Mouse (Mus musculus): ENCODE measurements around the gene Phgdh. TPM values are rescaled to one million over a fixed set of nuclear protein-coding genes. Genes with fewer than 3 reads are reported as not detected.
A peak's percentile ranks its signal among the peaks of the same experiment; 100 is the strongest.

The Phgdh gene
- polyA plus RNA-seq, 1 experiment from 2014 or later, result 494 TPM

GRCm38 (mm10) chr3:98378267-98378666 is 38.5 kb upstream of the Phgdh start:
- Histone ChIP-seq H3K4me3 (ENCODE audit: low read length) (no peak overlapping the region), H3K9ac (ENCODE audit: low read depth, low read length) (no peak overlapping the region), H3K4me1 (ENCODE audit: control insufficient read depth, insufficient read depth, low read length) (peaks cover 8% of the 10 kb centered on the region), H3K4me2 (replicated peaks; ENCODE audit: low read depth, low read length) (no peak overlapping the region), H3K36me3 (ENCODE audit: control insufficient read depth, insufficient read depth, low read length) (no peaks in the 10 kb centered on the region), H3K27me3 (ENCODE audit: control insufficient read depth, insufficient read depth, low read length) (no peaks in the 10 kb centered on the region), H3K9me3 (ENCODE audit: control insufficient read depth, low read length) (no peaks in the 10 kb centered on the region), H3K27ac (ENCODE audit: low read depth, low read length) (no peak overlapping the region)
- WGBS, result 85% methylated on average over 4 of the region's 4 CpGs
- no peak for ATAC-seq (ENCODE audit: low FRiP score, low TSS enrichment)

DNA sequence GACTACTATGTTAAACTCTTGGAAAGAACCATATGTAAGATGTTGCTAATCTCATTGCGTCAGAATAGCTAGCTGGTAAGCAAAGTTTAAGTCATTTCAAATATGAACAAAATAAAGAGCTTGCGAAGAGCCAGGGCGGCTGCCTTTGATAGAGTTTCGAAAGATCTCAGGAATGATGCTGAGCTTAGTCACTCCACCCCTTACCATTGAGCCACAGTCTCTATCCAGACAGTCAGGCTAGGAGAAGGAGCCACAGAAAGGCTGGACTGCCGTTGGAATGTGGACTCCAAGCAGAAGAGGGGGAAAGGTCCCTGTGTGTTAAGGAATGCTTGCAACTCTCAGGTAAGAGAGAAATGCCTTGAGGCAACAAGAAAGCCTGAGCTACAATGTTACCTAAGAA is 35.2 kb upstream of the Phgdh start:
- Histone ChIP-seq H3K36me3 (ENCODE audit: control insufficient read depth, insufficient read depth, low read length) (no peaks in the 10 kb centered on the region), H3K4me3 (ENCODE audit: low read length) (no peak overlapping the region), H3K9me3 (ENCODE audit: control insufficient read depth, low read length) (peaks cover 11% of the 10 kb centered on the region; the same call in 1 of the 2 replicates), H3K4me2 (replicated peaks; ENCODE audit: low read depth, low read length) (no peak overlapping the region), H3K27me3 (ENCODE audit: control insufficient read depth, insufficient read depth, low read length) (no peaks in the 10 kb centered on the region), H3K9ac (ENCODE audit: low read depth, low read length) (no peak overlapping the region), H3K27ac (ENCODE audit: low read depth, low read length) (no peak overlapping the region), H3K4me1 (ENCODE audit: control insufficient read depth, insufficient read depth, low read length) (peaks cover 3% of the 10 kb centered on the region; the same call in 1 of the 2 replicates)
- no peak for ATAC-seq (ENCODE audit: low FRiP score, low TSS enrichment)
- 90% methylated on average over 5 of the region's 5 CpGs for WGBS

DNA sequence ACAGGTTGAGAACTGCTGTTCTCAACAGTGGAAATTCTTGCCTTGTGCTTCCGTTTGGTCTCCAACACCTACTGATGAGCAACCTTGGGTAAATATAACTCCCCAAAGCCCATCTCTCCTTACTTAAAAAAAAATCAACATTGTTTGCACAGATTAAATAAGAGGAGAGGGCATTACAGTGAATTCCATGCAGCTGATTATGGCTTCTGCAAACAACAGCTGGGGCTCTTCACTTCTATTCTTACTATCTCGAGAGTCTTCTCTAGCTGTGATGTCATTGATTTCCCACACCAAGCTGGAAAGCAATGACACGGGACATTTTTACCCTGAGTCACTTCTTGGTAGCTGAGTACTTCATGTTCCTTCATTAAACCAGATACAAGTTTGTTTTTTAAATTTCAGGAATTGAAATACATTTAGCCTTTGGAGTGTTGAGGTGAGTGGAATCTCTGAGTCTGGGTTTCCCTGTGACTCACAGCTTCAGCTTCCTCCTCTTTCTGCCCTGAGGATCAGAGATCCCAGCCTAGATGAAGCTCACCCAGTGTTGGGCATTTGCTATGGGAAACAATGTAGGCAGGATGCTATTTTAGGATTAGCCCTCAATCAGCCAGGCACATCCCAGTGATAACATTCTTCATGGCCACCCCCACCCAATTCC is 34.4 kb upstream of the Phgdh start:
- H3K27ac ChIP-seq (ENCODE audit: low read depth, low read length), result no peak overlapping the region
- H3K9ac ChIP-seq (ENCODE audit: low read depth, low read length), result no peak overlapping the region
- no peak for ATAC-seq (ENCODE audit: low FRiP score, low TSS enrichment)
- 57% methylated on average over 3 of the region's 3 CpGs for WGBS
- H3K36me3 ChIP-seq (ENCODE audit: control insufficient read depth, insufficient read depth, low read length), result no peaks in the 10 kb centered on the region
- H3K4me3 ChIP-seq (ENCODE audit: low read length), result no peak overlapping the region
- H3K4me1 ChIP-seq (ENCODE audit: control insufficient read depth, insufficient read depth, low read length), result peaks cover 1% of the 10 kb centered on the region; the same call in 1 of the 2 replicates
- H3K27me3 ChIP-seq (ENCODE audit: control insufficient read depth, insufficient read depth, low read length), result no peaks in the 10 kb centered on the region
- no peak overlapping the region for H3K4me2 ChIP-seq (replicated peaks; ENCODE audit: low read depth, low read length)
- peaks cover 11% of the 10 kb centered on the region; the same call in 1 of the 2 replicates for H3K9me3 ChIP-seq (ENCODE audit: control insufficient read depth, low read length)

DNA sequence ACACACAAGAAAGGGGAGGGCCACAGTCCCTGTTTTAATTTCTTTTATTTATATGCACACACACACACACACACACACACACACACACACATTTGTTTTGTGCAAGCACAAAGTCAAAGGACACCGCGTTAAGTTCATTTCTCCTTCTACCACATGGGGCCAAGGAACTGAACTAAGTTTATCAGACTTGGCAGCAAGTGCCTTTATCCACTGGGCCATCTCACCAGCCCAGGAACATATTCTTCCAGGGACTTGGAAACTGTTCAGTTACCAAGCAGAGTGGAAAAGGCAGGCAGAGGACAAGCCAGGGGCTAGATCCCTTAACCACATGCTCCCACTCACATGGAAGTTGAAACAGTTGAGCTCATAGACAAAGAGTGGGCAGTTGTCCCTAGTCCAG is 29.0 kb upstream of the Phgdh start:
- Histone ChIP-seq H3K9me3 (ENCODE audit: control insufficient read depth, low read length) (peaks cover 11% of the 10 kb centered on the region; the same call in 1 of the 2 replicates), H3K4me1 (ENCODE audit: control insufficient read depth, insufficient read depth, low read length) (no peaks in the 10 kb centered on the region), H3K9ac (ENCODE audit: low read depth, low read length) (no peak overlapping the region), H3K4me3 (ENCODE audit: low read length) (no peak overlapping the region), H3K27me3 (ENCODE audit: control insufficient read depth, insufficient read depth, low read length) (no peaks in the 10 kb centered on the region), H3K4me2 (replicated peaks; ENCODE audit: low read depth, low read length) (no peak overlapping the region), H3K36me3 (ENCODE audit: control insufficient read depth, insufficient read depth, low read length) (no peaks in the 10 kb centered on the region), H3K27ac (ENCODE audit: low read depth, low read length) (no peak overlapping the region)
- WGBS, result 95% methylated on average over 2 of the region's 2 CpGs
- ATAC-seq (ENCODE audit: low FRiP score, low TSS enrichment), result no peak

DNA sequence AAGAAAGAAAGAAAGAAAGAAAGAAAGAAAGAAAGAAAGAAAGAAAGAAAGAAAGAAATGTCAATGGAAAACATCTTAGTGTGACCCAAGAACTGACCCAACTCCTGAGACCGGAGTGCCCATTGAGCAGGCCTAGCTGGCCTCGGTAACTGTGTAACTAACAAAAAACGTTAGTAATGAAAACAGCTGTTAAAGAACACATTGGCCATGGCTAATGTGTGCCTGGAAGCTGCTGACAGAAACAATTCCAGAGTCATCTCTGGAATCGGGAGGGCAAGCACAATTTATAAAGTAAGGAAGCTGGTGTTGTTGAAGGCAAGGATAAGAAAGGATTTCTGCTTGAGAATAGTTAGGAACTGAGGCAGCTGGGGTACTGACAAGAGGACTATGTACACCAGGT is 28.5 kb upstream of the Phgdh start:
- no peaks in the 10 kb centered on the region for H3K36me3 ChIP-seq (ENCODE audit: control insufficient read depth, insufficient read depth, low read length)
- no peak for ATAC-seq (ENCODE audit: low FRiP score, low TSS enrichment)
- no peak overlapping the region for H3K4me3 ChIP-seq (ENCODE audit: low read length)
- no peaks in the 10 kb centered on the region for H3K27me3 ChIP-seq (ENCODE audit: control insufficient read depth, insufficient read depth, low read length)
- no peaks in the 10 kb centered on the region for H3K4me1 ChIP-seq (ENCODE audit: control insufficient read depth, insufficient read depth, low read length)
- H3K9me3 ChIP-seq (ENCODE audit: control insufficient read depth, low read length), result peaks cover 11% of the 10 kb centered on the region; the same call in 1 of the 2 replicates
- H3K9ac ChIP-seq (ENCODE audit: low read depth, low read length), result no peak overlapping the region
- no peak overlapping the region for H3K27ac ChIP-seq (ENCODE audit: low read depth, low read length)
- no peak overlapping the region for H3K4me2 ChIP-seq (replicated peaks; ENCODE audit: low read depth, low read length)
- WGBS, result 63% methylated on average over 4 of the region's 4 CpGs

DNA sequence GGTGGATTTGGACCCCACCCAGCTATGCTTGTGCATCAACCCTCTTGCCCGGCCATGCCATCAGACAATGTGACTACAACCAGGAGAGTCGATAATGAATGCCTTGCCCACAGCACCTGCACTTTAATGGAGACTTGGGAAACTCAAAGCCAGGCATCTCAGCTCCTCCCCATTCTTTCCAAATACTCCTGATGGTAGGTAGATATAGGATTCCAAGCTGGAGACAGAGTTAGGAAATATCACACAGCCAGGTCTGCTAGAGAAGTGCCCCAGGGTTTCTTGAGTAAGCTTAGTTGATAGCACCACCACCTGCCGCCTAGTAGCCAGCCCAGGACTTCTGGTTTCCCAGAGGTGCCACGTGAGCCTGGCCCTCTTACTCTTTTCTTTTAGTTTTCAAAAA is 27.0 kb upstream of the Phgdh start:
- no peak overlapping the region for H3K4me2 ChIP-seq (replicated peaks; ENCODE audit: low read depth, low read length)
- no peaks in the 10 kb centered on the region for H3K36me3 ChIP-seq (ENCODE audit: control insufficient read depth, insufficient read depth, low read length)
- H3K9ac ChIP-seq (ENCODE audit: low read depth, low read length), result no peak overlapping the region
- peaks cover 7% of the 10 kb centered on the region; the same call in 1 of the 2 replicates for H3K9me3 ChIP-seq (ENCODE audit: control insufficient read depth, low read length)
- H3K27me3 ChIP-seq (ENCODE audit: control insufficient read depth, insufficient read depth, low read length), result no peaks in the 10 kb centered on the region
- WGBS, result 78% methylated on average over 4 of the region's 4 CpGs
- H3K4me3 ChIP-seq (ENCODE audit: low read length), result no peak overlapping the region
- H3K4me1 ChIP-seq (ENCODE audit: control insufficient read depth, insufficient read depth, low read length), result no peaks in the 10 kb centered on the region
- ATAC-seq (ENCODE audit: low FRiP score, low TSS enrichment), result no peak
- no peak overlapping the region for H3K27ac ChIP-seq (ENCODE audit: low read depth, low read length)

DNA sequence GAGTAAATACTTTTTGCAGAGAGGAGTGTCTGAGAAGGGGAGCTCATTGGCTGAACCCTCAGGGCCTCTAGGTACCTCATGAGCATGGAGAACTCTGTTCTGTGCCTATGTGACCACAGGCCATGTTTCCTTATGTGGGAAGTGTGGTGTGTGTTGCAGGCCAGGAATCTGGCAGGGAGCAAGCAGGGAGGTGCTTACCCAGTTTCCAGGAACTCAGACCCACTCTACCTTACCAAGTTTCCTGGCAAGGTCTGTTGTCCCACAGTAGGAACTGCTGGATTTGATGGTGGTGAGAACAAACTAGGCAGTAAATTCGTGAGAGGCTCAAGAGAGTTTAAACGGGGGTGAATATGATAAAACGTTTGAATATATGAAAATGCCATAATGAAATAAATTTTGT is 26.3 kb upstream of the Phgdh start:
- no peaks in the 10 kb centered on the region for H3K4me1 ChIP-seq (ENCODE audit: control insufficient read depth, insufficient read depth, low read length)
- H3K4me3 ChIP-seq (ENCODE audit: low read length), result no peak overlapping the region
- 84% methylated on average over 3 of the region's 3 CpGs for WGBS
- H3K9me3 ChIP-seq (ENCODE audit: control insufficient read depth, low read length), result peaks cover under 1% of the 10 kb centered on the region; the same call in 1 of the 2 replicates
- H3K27me3 ChIP-seq (ENCODE audit: control insufficient read depth, insufficient read depth, low read length), result no peaks in the 10 kb centered on the region
- no peak overlapping the region for H3K9ac ChIP-seq (ENCODE audit: low read depth, low read length)
- no peak overlapping the region for H3K27ac ChIP-seq (ENCODE audit: low read depth, low read length)
- no peaks in the 10 kb centered on the region for H3K36me3 ChIP-seq (ENCODE audit: control insufficient read depth, insufficient read depth, low read length)
- H3K4me2 ChIP-seq (replicated peaks; ENCODE audit: low read depth, low read length), result no peak overlapping the region
- no peak for ATAC-seq (ENCODE audit: low FRiP score, low TSS enrichment)

- no peak overlapping the region for H3K4me3 ChIP-seq (ENCODE audit: low read length)
- no peak overlapping the region for H3K9ac ChIP-seq (ENCODE audit: low read depth, low read length)
- H3K36me3 ChIP-seq (ENCODE audit: control insufficient read depth, insufficient read depth, low read length), result no peaks in the 10 kb centered on the region
- H3K4me1 ChIP-seq (ENCODE audit: control insufficient read depth, insufficient read depth, low read length), result no peaks in the 10 kb centered on the region
- no peak overlapping the region for H3K27ac ChIP-seq (ENCODE audit: low read depth, low read length)
- ATAC-seq (ENCODE audit: low FRiP score, low TSS enrichment), result no peak; the same call in 1 of the 2 replicates
- 23% methylated on average over 2 of the region's 2 CpGs for WGBS
- no peak overlapping the region for H3K4me2 ChIP-seq (replicated peaks; ENCODE audit: low read depth, low read length)
- H3K9me3 ChIP-seq (ENCODE audit: control insufficient read depth, low read length), result no peaks in the 10 kb centered on the region
- no peaks in the 10 kb centered on the region for H3K27me3 ChIP-seq (ENCODE audit: control insufficient read depth, insufficient read depth, low read length)
These were observed 23.0 kb upstream of the Phgdh start for GRCm38 (mm10) chr3:98362753-98363152.

DNA sequence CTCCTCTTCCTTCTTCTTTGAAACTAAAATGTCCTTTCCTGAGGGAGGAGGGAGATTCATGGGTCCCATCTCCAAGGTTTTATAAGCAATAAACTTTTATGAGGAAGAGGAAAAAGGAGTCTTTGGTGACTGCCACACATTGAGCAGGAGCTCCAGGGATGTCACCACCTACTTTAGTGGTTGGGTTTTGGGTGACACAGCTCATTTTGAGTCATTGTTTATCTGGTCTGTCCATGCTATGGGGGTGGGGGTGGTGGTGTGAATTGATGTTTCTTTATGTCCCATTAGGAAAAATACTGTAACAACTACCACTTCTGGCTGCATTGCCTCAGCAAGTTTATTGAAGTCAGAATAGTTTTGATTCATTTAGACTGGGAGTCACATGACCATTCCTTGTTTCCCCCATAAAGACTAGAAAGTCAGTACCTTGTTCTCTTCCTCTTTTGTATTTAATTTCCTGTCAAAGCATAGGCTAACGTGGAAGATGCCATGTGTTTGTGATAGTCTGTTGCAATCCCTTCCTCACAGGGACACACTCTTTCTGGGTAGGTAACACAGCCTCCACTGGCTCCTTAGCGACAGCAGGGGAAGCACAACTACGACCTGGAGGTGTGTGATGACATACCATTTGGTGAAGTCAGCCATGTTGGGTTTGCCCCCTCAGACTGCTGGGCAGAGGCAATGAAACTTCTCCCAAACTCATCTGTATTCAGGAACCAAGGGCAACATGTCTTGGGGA is 17.0 kb upstream of the Phgdh start:
- WGBS, result 49% methylated on average over 3 of the region's 3 CpGs
- Histone ChIP-seq H3K4me2 (replicated peaks; ENCODE audit: low read depth, low read length) (no peak overlapping the region), H3K27me3 (ENCODE audit: control insufficient read depth, insufficient read depth, low read length) (no peaks in the 10 kb centered on the region), H3K36me3 (ENCODE audit: control insufficient read depth, insufficient read depth, low read length) (no peaks in the 10 kb centered on the region), H3K9me3 (ENCODE audit: control insufficient read depth, low read length) (no peaks in the 10 kb centered on the region), H3K9ac (ENCODE audit: low read depth, low read length) (no peak overlapping the region), H3K4me1 (ENCODE audit: control insufficient read depth, insufficient read depth, low read length) (0 out of 2 replicates have a peak, but pooled peaks cover 4% of the 10 kb centered on the region), H3K27ac (ENCODE audit: low read depth, low read length) (peak overlapping the region; percentile 7; the same call in 1 of the 2 replicates), H3K4me3 (ENCODE audit: low read length) (no peak overlapping the region)
- no peak for ATAC-seq (ENCODE audit: low FRiP score, low TSS enrichment)

Data from kidney, embryonic 14.5 days (tissue).